Comparison of ENCODE assay signal across 8 mouse cellular contexts in the genomic region with DNA sequence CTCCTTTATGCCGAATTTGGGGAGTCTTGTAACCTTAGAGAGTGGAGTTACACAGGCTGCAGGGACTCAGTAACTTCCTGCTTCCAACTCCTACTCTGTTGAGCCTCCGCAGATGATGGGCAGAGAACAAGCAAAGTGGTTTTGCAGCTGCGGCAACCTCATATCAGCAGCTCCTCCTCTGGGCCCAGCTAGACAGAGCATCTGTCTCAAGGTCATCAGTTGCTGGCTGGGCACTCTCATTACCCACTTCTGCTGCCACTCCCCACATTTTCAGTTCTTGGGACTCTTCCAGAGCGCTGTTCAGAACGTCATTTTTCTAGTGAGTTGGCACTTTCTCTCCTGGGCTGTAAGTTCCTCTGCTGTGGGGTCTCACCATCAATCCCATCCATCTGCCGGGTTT. TPM values are rescaled to one million over a fixed set of nuclear protein-coding genes. Genes with fewer than 3 reads are reported as not detected.
DNase-seq lines count a peak whose midpoint lies in the region; ATAC-seq and TF ChIP-seq lines count a peak whose summit lies in the region.

No protein-coding gene starts in this region.

- intact Hi-C loops in gastrocnemius, adult 2 months (cut with DNase I): no loop called here

- peak overlapping the region; percentile 57 for H3K27ac ChIP-seq in gastrocnemius, adult 2 months
- H3K27ac ChIP-seq in heart, embryonic 15.5 days: peak overlapping the region; percentile 78

- peak overlapping the region; percentile 7; the same call in 1 of the 2 replicates for H3K4me3 ChIP-seq in gastrocnemius, adult 2 months
- H3K4me3 ChIP-seq in heart, embryonic 15.5 days: no peak overlapping the region

- H3K4me1 ChIP-seq in heart, embryonic 15.5 days (replicated peaks): peaks cover 43% of the 10 kb centered on the region

- ATAC-seq in heart, embryonic 15.5 days (replicated peaks; ENCODE audit: insufficient number of reproducible peaks, insufficient read depth, low FRiP score, low read depth): peak; percentile 74
- no peak for ATAC-seq in inflammation-experienced regulatory T-cells, adult 6 months

- H3K27me3 ChIP-seq in heart, embryonic 15.5 days: no peaks in the 10 kb centered on the region

- H3K4me2 ChIP-seq in heart, embryonic 15.5 days: peak overlapping the region; percentile 30

- peak; percentile 28 for DNase-seq in gastrocnemius, adult 2 months
- DNase-seq in gastrocnemius, postnatal 25 days: no peak
- peak; percentile 26 for DNase-seq in adrenal gland, postnatal 25 days
- DNase-seq in kidney, postnatal 4 days: peak; percentile 39 to 59
- DNase-seq in left cerebral cortex, adult 9 months (ENCODE audit: low spot score in 2 of 2): no peak
- DNase-seq in cerebellum, postnatal 25 days: no peak

- no peaks in the 10 kb centered on the region for H3K9me3 ChIP-seq in heart, embryonic 15.5 days (replicated peaks)

- no peak for TF ChIP-seq CTCF in gastrocnemius, adult 2 months (IDR thresholded peaks at IDR 0.05)

- 25% methylated on average over 6 of the region's 6 CpGs for whole genome bisulfite sequencing in heart, embryonic 15.5 days

- H3K9ac ChIP-seq in heart, embryonic 15.5 days: no peak overlapping the region

- no peaks in the 10 kb centered on the region for H3K36me3 ChIP-seq in heart, embryonic 15.5 days

RNA-seq across cellular contexts. Expression of a gene that starts 24.6 kb away (rescaled TPM):
- total RNA-seq in gastrocnemius, adult 2 months (2021): 10 to 100 TPM in 1 of 2 experiments, 1 to 10 TPM in 1; 9.8 to 13.2 TPM
- total RNA-seq in gastrocnemius, postnatal 25 days (2021): 10 to 100 TPM; 16.5 to 18.7 TPM
- total RNA-seq in adrenal gland, postnatal 25 days (2021): 51.8 and 58.4 TPM in 2 replicates
- polyA plus RNA-seq in heart, embryonic 15.5 days (2015; fragmentation: Nextera tagmentation; extraction: Ambion mirVana): 11.1 and 15.1 TPM in 2 replicates
- polyA plus RNA-seq in inflammation-experienced regulatory T-cells, adult 6 months (2017; shearing (Covaris generic)): not detected

Comparison
In these comparisons a context has a peak if more than half of its experiments do, and no peak if none do; other contexts are left out.
1. DNase-seq: peak in gastrocnemius, adult 2 months (single experiment), adrenal gland, postnatal 25 days (single experiment) and kidney, postnatal 4 days (2 of 2); none in gastrocnemius, postnatal 25 days (single experiment), left cerebral cortex, adult 9 months (0 of 2) and cerebellum, postnatal 25 days (0 of 2).